Mouse (Mus musculus): ENCODE results near the gene Hist2h4.
"Not testable (repeated sequence)": the region's sequence is repeated elsewhere in the genome, so short reads cannot be mapped to it uniquely, and the experiment has no call there.

Hist2h4 gene

DNA sequence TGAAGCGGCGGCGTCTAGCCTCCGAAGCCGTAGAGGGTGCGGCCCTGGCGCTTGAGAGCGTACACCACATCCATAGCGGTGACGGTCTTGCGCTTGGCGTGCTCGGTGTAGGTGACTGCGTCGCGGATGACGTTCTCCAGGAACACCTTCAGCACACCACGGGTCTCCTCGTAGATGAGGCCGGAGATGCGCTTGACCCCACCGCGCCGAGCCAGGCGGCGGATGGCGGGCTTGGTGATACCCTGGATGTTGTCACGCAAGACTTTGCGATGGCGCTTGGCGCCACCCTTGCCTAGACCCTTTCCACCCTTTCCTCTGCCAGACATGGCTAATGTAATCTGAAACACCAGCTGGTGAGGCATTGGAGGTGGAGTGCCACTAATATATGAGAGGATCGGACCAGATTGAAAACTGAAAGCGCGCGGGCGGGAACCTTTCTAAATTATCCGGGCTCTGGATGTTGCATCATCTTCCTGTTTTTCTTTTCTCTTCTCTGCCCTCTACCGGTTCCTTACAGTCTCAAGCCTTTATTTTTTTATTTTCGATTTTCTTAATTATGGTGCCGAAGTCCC, at the start of gene Hist2h4:
Gene Hist2h4, minus strand, starts transcription at position 333 of the 572 bp plus-strand sequence.
- DNase-seq (ENCODE audit: low spot score in 2 of 2) = peak; percentile 93

DNA sequence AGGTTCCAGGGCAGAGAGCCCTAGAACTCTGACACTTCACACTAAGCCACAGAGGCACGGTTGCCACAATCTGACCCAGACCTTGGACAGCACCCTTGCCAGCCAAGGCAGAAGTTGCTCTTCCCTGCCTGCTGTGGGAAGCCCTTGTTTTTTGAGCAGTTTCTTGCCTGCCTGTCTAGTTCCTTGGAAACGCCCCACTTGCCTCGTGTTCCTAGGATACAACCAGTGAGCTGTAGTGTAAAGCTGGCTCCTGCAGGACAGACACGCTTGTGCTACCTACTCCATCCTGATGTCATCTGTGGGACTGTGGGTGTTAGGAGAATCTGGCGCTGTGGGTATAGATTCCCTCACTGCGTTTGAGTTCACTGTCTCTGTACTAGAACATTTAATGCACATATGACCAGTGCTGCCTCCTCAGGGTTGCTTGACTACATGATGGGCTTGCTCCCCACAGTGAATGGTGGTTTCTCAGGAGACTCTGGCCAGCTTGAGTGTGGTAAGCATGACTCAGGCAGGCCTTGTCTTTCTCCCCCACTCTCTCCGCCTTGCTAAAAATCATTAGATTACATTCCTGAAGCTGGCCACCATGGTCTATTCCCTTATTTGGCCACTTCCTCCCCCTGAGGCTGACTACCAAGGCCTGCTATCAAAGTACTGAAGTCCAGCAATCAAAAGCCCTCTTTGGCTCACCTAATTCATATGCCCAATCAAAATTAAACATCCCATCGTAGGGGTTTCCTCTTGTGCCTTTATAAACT, 49.4 kb upstream of the Hist2h4 start:
- peak in 1 of 2 experiments; percentile 39 for DNase-seq (ENCODE audit: low spot score in 2 of 2)

DNA sequence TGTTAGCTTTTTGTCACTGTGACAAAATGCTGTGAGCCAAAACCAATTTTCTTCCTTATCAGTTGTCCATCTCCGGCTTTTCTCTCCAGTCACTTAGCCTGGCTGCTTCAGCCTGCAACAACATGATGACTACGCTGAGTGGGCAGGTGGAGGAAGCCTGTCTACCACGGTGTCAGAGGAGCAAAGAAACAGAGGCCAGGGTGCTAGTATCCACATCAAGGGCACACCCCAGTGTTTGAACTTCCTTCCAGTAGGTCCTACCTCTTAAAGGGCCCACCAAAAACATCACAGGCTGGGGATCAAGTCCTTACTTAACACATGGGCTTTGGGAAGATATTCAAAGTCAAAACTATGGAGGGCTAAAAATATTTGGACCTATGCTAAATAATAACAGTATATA, 46.3 kb upstream of the Hist2h4 start:
- no peak for DNase-seq (ENCODE audit: low spot score in 2 of 2)

DNA sequence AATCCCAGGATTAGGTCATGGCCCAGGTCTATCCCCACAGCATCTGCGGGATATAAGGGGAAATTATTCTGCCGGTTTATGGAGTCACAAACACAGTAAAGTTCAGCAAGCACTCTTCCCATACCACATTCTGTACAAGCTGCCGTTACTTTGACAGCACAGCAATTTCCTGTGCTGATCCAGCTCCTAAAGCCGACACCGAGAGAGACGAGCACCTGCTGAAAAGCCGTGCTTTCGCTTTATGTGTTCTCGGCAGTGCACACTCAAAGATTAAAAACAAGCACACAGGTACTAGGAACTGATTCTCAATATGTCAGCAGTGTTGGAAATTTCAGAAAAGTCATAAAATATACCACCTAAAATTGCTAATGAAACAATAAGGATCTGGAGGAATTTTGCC, 43.4 kb upstream of the Hist2h4 start:
- no peak for DNase-seq (ENCODE audit: low spot score in 2 of 2)

DNA sequence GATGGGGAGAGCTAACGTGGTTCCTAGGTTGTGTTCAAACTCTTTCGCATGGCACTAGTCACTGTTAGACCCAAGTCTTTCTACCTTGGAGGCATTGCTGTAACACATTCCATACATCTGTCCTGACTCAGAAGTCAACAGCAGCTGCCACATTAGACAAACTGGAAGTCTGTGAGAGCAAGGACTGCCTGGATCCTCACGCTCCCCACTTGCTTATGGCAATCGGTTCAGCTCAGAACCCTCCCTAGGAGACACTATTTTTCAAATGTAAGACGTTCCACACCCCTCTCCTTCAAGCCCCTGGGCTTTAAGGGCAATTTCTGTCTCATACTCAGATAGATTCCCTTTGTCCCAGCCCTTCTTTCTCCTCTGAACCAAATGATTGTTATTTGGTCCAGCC, 39.0 kb upstream of the Hist2h4 start:
- DNase-seq (ENCODE audit: low spot score in 2 of 2) = no peak

DNA sequence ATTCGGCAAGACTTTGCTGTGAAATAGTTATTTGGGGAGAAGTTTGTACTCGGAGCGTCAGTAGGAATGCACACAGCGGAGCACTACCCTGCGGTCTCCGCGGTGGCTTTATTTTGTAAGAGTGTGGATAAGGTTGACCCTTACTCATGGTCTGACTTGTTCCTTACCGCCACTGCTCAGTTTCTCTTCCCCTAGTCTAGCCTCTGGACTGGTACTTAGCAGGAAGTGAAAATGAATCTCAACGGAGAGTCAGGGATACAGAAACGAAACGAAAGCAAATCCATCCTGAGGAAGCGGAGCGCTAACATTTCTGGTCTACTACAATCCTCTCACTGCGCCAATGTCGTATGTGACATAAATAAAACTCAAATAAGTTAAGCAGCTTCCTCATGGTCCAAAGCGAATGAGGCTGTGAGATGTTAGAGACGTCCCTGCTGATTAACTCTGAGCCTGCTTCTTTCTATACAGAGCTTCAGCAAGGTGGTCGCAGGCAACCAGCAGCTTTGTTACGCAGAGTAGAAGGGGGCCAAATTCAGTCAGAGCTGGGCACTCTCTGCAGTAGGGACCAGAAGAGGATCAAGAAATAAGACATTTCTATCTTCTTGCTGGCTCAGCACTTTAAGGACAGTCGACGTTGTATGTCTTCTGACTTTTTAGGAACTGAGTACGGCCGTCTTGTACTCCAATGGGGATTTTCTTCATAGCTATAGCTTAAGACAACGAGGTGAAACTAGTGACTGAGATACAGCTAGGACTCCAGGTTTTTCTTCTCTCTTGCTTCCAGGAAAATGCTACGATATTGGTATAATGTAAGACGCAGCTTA, 37.8 kb upstream of the Hist2h4 start:
- DNase-seq (ENCODE audit: low spot score in 2 of 2) = peak in 1 of 2 experiments; percentile 53

DNA sequence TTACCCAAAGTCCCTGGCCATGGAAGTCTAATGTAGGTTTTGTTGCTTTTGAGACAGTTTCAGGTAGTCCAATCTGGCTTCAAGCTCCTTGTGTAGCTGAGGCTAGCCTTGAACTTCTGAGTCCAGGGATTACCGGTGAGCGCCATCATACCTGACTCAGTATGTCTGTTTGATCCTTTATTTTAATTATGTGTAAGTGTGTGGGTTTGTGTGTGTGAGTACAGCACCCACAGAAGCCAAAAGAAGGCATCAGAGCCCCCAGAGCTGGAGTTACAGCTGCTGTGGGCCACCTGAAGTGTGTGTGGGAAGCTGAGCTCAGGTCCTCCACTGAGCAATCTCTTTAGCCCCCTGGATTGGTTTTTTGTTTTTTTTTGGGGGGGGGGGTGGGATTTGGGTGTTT, 36.5 kb upstream of the Hist2h4 start:
- no peak for DNase-seq (ENCODE audit: low spot score in 2 of 2)

DNA sequence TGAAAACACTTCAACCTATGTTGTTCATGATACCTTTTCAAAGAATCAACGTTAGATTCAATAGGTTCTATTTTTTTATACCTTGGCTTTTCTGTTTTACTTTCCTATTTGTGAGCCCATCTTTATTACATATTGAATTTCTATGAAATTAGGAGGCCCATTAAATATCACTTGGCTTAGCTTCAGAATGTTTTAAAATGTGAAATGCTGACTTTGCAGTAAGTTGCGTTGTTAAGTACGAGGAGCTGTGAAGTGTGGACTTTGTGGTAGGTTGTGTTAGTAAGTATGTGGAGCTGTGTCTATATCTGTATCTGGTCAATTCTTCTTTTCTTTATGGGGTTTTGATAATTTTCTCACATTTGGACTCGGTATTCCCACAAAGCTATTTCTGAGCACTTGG, 35.2 kb upstream of the Hist2h4 start:
- DNase-seq (ENCODE audit: low spot score in 2 of 2) = no peak

DNA sequence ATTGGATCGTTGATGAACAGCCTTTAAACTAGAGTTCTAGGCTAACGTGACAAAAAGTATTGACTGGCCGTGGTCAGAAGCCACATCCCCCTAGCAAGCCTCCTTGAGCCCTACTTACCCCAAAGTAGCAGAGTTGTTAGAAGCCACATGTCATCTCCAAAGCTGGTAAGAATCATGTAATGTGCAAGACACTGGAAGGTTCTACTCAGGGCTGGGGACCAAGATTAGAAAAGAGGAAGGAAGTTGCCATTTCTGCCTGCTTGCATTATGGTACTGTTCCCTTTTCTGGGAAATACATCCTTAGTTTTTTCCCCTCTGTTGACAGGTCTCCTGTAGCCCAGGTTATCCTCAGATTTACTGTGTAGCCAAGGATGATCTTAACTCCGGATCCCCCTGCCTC, 30.7 kb upstream of the Hist2h4 start, which contains the start of gene Fcgr1:
Gene Fcgr1, minus strand, starts transcription at position 183 of the 400 bp plus-strand sequence.
- DNase-seq (ENCODE audit: low spot score in 2 of 2) = no peak

DNA sequence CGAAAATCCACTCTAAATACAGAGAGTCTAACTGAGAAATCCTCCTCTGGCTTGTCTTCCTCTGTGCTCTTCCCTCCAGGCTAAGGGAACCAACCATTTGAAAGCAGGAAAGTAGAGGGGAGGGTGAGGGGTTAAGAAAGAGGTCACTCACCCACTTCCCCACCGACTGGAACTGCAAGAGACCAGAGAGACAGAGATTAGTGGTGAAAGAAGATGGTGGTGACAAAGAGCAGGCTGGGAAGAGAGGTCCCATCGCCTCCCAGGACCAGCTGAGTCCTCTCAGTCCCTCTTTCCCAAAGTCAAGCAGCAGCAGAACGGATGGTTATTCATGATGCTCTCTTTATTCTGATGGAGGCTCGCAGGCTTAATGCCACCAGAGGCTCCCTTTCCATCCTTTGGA, 30.3 kb upstream of the Hist2h4 start:
- DNase-seq (ENCODE audit: low spot score in 2 of 2) = peak in 1 of 2 experiments; percentile 34

DNA sequence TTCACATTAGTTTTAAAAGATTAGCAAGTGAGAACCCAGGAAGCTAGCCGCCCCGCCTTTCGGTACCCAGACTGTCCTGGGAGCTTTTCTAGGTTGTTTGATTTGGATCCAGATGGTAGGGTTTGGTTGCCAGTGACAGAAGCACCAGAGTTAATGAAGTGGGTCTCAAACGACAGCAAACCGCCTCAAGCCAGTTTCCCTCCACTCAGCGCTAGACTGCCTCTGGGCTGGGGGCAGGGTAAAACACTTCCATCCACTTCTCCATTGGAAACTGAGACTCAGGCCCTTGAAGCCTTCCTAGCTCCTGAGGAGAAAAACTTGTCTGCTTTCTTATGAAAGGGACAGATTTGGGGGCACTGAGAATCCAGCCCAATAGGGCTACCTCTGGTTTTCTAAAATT, 29.5 kb upstream of the Hist2h4 start:
- DNase-seq (ENCODE audit: low spot score in 2 of 2) = no peak

DNA sequence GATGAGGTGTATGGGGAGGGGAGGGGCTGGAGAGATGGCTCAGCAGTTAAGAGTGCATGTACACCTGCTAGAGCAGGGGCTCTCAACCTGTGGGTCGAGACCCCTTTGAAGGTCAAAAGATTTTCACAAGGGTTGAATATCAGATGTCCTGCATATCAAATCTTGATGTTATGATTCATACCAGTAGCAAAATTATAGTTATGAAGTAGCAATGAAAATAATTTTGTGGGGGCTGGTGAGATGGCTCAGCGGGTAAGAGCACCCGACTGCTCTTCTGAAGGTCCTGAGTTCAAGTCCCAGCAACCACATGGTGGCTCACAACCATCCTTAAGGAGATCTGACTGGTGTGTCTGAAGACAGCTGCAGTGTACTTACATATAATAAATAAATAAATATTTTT, 27.6 kb upstream of the Hist2h4 start:
- not testable (repeated sequence) for DNase-seq (ENCODE audit: low spot score in 2 of 2)

DNA sequence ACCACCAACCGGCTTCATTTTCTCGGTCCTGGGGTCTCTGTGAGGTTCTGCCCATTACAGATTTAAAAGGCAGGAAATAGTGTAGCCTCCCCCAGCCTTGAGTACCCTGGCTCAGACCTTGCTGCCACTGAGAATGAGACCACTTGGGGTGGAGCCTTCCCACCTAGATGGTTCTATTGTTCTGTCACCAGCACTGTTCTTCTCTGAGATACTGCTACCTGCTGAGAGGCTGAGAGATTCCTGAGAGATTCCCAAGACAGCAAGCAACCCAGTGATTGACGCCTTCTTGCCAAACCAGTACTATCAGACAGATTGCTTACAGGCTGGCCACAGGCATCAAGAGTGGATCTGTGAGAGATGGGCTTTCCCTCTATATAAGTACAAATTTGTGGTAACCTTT, 26.1 kb upstream of the Hist2h4 start:
- DNase-seq (ENCODE audit: low spot score in 2 of 2) = no peak

DNA sequence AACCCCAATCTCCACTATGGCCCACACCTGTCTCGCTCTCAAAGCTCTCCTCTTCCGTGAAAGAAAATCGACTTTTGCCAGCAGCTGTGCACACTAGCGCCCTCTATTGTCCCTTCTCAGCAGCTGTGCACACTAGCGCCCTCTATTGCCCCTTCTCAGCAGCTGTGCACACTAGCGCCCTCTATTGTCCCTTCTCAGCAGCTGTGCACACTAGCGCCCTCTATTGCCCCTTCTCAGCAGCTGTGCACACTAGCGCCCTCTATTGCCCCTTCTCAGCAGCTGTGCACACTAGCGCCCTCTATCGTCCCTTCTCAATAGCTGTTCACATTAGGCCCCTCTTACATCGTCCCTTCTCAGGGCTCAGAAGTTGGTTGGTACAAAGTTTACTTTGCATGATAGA, 24.2 kb upstream of the Hist2h4 start:
- DNase-seq (ENCODE audit: low spot score in 2 of 2) = not testable (repeated sequence)

DNA sequence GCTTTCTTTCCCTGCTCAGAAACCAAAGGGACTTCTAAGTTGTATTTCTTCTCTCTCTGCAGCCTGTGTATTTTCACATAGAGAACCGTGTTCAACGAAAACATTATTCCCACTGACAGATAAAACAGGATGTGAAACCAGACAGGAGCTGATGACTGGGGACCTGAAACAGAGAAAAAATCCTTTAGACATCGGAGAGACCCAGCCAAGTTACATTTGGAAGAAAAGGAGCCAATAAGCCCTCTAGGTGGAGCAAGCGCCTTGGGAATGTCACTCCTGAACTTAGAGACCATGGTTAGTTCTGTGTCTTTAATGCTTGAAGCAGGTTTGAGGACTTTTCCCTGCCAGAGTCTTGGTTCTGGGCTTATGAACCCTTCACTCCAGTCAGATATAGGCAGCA, 21.3 kb upstream of the Hist2h4 start:
- DNase-seq (ENCODE audit: low spot score in 2 of 2) = no peak

DNA sequence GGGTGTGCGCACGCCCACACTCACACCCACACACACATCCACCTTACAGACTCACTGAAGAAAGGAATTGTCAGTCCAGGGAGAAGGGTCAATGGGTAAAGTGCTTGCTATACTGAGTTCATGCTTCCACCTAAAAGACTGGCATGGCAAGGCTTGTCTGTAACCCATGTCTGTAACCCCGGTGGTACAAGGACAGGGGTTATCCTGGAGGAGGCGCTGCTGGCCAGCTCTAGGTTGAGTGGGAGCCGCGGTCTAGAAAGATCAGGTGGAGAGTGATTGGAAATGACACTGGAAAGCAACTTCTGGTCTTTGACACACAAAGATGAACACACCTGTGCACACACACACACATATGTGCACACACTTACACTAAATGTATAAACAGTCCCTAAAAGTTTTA, 17.5 kb upstream of the Hist2h4 start:
- no peak for DNase-seq (ENCODE audit: low spot score in 2 of 2)

DNA sequence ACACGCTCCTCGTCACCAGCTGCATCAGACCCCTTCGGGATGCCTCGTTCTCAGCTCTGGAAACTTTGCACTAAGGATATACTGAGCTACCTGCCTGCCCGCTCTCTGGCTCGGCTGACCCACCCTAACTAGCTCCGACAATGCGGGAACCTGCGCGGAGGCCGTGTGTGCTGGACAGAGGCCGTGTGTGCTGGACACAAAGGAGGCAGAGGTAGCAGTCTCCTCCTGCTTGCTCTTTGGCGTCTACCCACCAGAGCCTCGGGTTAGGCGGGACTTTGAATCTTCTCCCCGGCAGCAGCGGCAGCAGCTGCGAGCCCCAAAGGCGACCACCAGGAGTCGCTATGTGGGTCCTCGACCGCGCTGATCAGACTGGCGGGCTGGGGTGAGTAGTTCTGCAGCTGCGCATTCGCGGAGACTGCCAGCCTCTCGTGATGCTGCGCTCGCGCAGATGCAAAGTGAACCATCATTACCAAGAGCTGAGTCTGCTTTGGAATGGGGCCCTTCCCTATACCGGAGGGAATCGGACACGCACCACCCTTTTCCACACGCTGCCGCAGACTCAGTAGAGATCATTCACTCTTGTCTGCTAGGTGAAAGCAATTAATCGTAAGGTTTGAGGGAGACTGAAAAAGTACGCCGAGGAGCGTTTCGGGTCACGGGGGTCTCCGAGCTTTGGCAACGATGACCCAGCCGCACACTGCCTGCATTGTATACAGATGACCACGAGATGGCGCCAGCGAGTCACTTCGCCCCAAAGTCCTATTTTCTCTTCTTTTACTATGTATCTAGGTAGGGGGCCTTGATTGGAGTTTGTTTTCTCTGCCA, 14.9 kb upstream of the Hist2h4 start:
- DNase-seq (ENCODE audit: low spot score in 2 of 2) = peak; percentile 93 to 95

DNA sequence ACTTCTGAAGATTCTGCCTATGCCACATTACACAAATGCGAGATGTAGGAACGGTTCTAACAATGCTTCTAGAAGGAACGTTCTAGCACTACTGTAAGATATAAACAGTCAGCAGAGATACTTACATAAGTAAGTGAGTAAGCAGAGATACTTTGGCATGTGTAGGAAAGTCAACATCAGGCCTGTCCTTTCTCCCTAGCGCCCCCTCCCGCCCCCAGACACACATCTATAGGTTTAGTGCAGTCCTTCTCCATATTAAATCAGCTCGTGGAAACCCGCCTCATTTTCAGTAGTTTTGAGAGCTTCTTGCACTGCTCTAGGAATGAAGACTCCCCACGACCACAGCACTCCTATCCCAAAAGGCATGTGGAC, 14.3 kb upstream of the Hist2h4 start:
- peak; percentile 41 to 67 for DNase-seq (ENCODE audit: low spot score in 2 of 2)

DNA sequence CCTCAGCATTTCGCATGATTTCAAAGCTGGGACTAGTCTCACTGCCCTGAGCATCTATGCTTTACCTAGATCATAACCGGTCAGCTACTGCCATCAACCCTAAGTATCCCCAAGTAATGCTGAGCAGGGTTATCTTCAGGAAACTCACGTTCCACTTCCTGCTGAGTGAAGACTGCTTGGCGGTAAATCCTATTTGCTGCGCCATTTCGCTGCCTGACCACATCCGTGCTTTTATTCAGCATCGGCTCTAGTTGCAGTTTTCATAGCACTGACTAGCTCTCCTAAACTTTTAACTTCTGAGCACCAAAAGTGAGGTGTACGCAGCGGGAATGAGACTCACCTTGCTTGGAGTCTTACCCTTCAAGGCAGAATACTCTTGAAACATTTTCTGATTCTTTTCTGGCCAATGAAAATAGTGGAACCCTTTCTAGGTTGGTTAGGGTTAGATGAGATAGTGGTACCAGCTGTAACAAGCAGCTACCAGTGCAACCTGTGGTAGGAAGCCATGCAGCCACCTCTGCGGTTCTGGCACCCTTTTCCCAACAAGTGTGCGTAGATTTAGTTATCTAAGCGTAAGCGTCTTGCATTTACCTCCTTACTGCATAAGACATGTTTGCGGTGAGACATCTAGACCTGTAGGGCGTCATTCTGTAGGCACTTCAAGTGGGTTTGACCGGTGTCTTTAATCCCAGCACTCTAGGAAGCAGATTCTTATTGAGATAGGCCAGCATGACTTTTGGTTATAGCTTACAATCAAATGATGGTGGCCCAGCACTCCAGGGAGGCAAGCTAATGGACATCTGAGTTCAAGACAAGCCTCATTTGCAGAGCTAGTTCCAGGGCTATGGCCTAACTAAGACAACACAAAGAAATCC, 10.7 kb upstream of the Hist2h4 start:
- DNase-seq (ENCODE audit: low spot score in 2 of 2) = no peak

DNA sequence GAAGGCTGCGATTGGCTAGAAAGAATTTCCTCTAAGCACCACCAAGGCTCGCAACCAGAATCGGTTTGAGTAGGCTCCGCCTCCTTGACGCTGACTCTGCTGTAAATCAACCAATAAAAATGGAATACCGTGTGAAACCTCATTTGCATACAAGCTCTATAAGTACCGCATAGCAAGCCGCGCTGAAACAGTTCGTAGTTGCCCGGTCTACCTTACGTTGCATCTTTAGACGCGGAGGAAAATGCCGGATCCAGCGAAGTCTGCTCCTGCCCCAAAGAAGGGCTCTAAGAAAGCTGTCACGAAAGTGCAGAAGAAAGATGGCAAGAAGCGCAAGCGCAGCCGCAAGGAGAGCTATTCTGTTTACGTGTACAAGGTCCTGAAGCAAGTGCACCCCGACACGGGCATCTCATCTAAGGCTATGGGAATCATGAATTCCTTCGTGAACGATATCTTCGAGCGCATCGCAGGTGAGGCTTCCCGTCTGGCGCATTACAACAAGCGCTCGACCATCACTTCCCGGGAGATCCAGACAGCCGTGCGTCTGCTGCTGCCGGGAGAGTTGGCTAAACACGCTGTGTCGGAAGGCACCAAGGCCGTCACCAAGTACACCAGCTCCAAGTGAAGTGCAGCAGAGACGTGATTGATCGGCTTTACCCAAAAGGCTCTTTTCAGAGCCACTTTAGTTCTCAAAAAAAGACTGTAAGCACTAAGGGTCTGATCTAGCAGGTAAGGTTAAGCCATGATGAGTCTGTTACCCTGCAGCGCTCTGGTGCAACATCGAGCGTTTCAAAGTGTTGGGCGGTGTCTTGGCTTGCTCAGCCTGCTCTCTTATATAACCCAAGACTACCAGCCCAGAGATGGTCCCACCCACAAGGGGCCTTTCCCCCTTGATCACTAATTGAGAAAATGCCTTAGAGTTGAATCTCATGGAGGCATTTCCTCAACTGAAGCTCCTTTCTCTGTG, 6.7 kb upstream of the Hist2h4 start, which contains the start of gene Hist2h2bb:
Gene Hist2h2bb, plus strand, starts transcription at position 242 of the 964 bp plus-strand sequence.
- DNase-seq (ENCODE audit: low spot score in 2 of 2) = peak; percentile 82 to 87

All from urinary bladder, postnatal 4 days (tissue).